Mouse (Mus musculus): ENCODE results near the gene Scgb1c1. TPM values are rescaled to one million over a fixed set of nuclear protein-coding genes. Genes with fewer than 3 reads are reported as not detected.

Scgb1c1 gene
- total RNA-seq, 1 experiment, result not detected

DNA sequence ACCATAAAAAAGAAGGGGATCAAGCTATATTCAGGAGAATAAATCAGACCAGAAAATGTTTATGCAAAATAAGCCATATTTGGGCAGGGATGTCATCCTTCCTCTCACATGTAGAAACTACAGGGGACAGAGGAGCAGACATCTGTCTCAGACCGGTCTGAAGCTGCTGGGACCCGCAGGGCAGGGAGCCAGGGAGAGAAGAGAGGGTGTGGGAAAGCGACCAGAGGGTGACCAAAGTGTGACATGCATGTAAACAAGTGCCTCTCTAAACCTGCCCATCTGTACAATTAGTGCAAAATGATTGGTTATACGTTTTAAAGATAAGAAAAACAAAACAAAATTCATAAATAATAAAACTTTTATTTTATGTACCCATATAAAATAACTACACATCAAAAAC is 25.2 kb upstream of the Scgb1c1 start:
- no peaks in the 10 kb centered on the region for H3K9me3 ChIP-seq (ENCODE audit: control insufficient read depth, insufficient read depth, low read depth, low read length)
- in situ Hi-C loops (cut with MboI; ENCODE audit: low sequenced_read_pairs in 2 of 2, unreplicated experiment in 2 of 2), result no loop called here

DNA sequence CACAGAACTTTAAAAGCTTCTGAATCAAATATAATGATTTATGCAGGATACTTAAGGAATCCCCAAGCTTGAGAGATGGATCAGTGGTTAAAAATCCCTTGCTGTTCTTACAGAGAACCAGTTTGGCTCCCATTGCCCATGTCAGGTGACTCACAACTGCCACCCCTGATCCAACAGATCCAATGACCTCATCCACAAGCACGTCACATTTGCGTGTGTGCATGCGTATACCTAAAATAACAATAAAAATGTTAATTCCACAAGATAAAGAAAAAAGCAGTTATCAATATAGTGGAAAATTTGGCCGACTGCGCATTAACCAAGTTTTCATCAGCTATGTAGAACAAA is 24.1 kb upstream of the Scgb1c1 start:
- Histone ChIP-seq H3K27ac (ENCODE audit: insufficient read depth, low read depth, low read length, poor library complexity, severe bottlenecking) (no peak overlapping the region; the same call in 1 of the 2 replicates), H3K36me3 (ENCODE audit: control insufficient read depth, insufficient read depth, low read length, poor library complexity, severe bottlenecking) (peaks cover 4% of the 10 kb centered on the region), H3K9ac (ENCODE audit: insufficient read depth, low read depth, low read length, poor library complexity, severe bottlenecking) (no peak overlapping the region), H3K4me3 (ENCODE audit: insufficient read depth in 1 of 2, low read depth in 1 of 2, low read length in 2 of 2, poor library complexity in 1 of 2, severe bottlenecking in 1 of 2) (peak overlapping the region; percentile 88 to 91), H3K4me1 (ENCODE audit: control insufficient read depth in 2 of 2, insufficient read depth in 2 of 2, low read length in 2 of 2, poor library complexity in 1 of 2) (0 out of 4 replicates have a peak, but pooled peaks cover 0 to 2% of the 10 kb centered on the region in 2 experiments), H3K9me3 (ENCODE audit: control insufficient read depth, insufficient read depth, low read depth, low read length) (no peaks in the 10 kb centered on the region)
- in situ Hi-C loops (cut with MboI; ENCODE audit: low sequenced_read_pairs in 2 of 2, unreplicated experiment in 2 of 2), result no loop called here
- no peak for DNase-seq (ENCODE audit: low read depth, low spot score)
- TF ChIP-seq ZC3H11A (IDR thresholded peaks at IDR 0.05; ENCODE audit: borderline replicate concordance, low read depth, low read length), result no peak
- no peak for TF ChIP-seq CHD2 (IDR thresholded peaks at IDR 0.05; ENCODE audit: low read depth, low read length)
- no peak for TF ChIP-seq MAFK (IDR thresholded peaks at IDR 0.05; ENCODE audit: insufficient read depth, low read depth, low read length)
- TF ChIP-seq ZNF384 (IDR thresholded peaks at IDR 0.05; ENCODE audit: low read depth, low read length), result no peak
- no peak for TF ChIP-seq HCFC1 (IDR thresholded peaks at IDR 0.05; ENCODE audit: borderline replicate concordance, insufficient read depth, low read length)

More for the DNA sequence above, 25.2 kb upstream of the Scgb1c1 start:
- 0 out of 4 replicates have a peak, but pooled peaks cover 0 to 2% of the 10 kb centered on the region in 2 experiments for H3K4me1 ChIP-seq (ENCODE audit: control insufficient read depth in 2 of 2, insufficient read depth in 2 of 2, low read length in 2 of 2, poor library complexity in 1 of 2)
- H3K27ac ChIP-seq (ENCODE audit: insufficient read depth, low read depth, low read length, poor library complexity, severe bottlenecking), result no peak overlapping the region
- H3K9ac ChIP-seq (ENCODE audit: insufficient read depth, low read depth, low read length, poor library complexity, severe bottlenecking), result no peak overlapping the region
- no peak overlapping the region for H3K4me3 ChIP-seq (ENCODE audit: insufficient read depth in 1 of 2, low read depth in 1 of 2, low read length in 2 of 2, poor library complexity in 1 of 2, severe bottlenecking in 1 of 2)
- no peak for TF ChIP-seq MAFK (IDR thresholded peaks at IDR 0.05; ENCODE audit: insufficient read depth, low read depth, low read length)
- no peak for TF ChIP-seq CHD2 (IDR thresholded peaks at IDR 0.05; ENCODE audit: low read depth, low read length)
- no peak for TF ChIP-seq ZNF384 (IDR thresholded peaks at IDR 0.05; ENCODE audit: low read depth, low read length)
- TF ChIP-seq HCFC1 (IDR thresholded peaks at IDR 0.05; ENCODE audit: borderline replicate concordance, insufficient read depth, low read length), result no peak
- TF ChIP-seq ZC3H11A (IDR thresholded peaks at IDR 0.05; ENCODE audit: borderline replicate concordance, low read depth, low read length), result no peak
- DNase-seq (ENCODE audit: low read depth, low spot score), result no peak
- peaks cover 4% of the 10 kb centered on the region for H3K36me3 ChIP-seq (ENCODE audit: control insufficient read depth, insufficient read depth, low read length, poor library complexity, severe bottlenecking)

DNA sequence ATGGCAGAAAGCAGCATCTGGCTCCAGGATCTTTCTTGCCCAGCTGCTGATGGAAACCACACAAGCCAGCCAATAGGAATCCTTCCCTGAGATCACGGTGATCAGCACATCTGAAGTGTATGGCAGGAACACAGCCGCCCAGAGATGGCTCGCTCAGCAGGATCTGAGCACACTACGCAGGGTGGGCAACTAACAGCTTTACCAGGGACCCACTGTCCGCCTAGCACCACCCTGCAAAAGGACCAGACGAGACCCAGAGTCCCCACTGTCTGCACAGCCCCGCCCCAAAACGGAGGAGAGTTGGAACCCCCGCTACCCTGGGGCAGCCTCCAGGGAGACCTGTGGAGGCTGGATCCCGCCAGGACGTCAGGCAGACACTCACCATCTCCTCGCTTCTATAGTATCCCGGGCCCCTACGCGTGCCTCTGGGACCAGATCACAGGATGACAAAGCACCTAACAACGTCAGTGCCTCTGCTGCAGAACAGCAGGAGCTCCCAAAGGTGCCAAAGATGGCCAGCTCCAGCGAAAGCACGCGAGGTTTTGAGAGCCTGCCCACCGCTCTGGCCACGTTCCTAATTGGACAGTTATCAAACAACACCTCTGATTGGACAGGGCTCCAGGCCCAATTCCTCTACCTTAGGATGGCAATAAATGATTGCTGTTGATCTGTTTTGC is 23.6 kb upstream of the Scgb1c1 start, which contains the start of gene Zfp941:
Gene Zfp941 (minus strand): TSS at position 526 of the 677 bp plus-strand sequence.
- DNase-seq (ENCODE audit: low read depth, low spot score), result peak; percentile 73
- Histone ChIP-seq H3K9me3 (ENCODE audit: control insufficient read depth, insufficient read depth, low read depth, low read length) (no peaks in the 10 kb centered on the region), H3K36me3 (ENCODE audit: control insufficient read depth, insufficient read depth, low read length, poor library complexity, severe bottlenecking) (peaks cover 4% of the 10 kb centered on the region), H3K4me1 (ENCODE audit: control insufficient read depth in 2 of 2, insufficient read depth in 2 of 2, low read length in 2 of 2, poor library complexity in 1 of 2) (0 out of 4 replicates have a peak, but pooled peaks cover 0 to 2% of the 10 kb centered on the region in 2 experiments), H3K9ac (ENCODE audit: insufficient read depth, low read depth, low read length, poor library complexity, severe bottlenecking) (peak within 1 kb of the TSS; percentile 86), H3K27ac (ENCODE audit: insufficient read depth, low read depth, low read length, poor library complexity, severe bottlenecking) (peak within 1 kb of the TSS; percentile 11), H3K4me3 (ENCODE audit: insufficient read depth in 1 of 2, low read depth in 1 of 2, low read length in 2 of 2, poor library complexity in 1 of 2, severe bottlenecking in 1 of 2) (peak within 1 kb of the TSS; percentile 88 to 91)
- no peak for TF ChIP-seq ZNF384 (IDR thresholded peaks at IDR 0.05; ENCODE audit: low read depth, low read length)
- TF ChIP-seq HCFC1 (IDR thresholded peaks at IDR 0.05; ENCODE audit: borderline replicate concordance, insufficient read depth, low read length), result 0 out of 2 replicates have a peak, but pooled peaks have one; percentile 37
- TF ChIP-seq CHD2 (IDR thresholded peaks at IDR 0.05; ENCODE audit: low read depth, low read length), result peak; percentile 82
- no peak for TF ChIP-seq MAFK (IDR thresholded peaks at IDR 0.05; ENCODE audit: insufficient read depth, low read depth, low read length)
- no peak for TF ChIP-seq ZC3H11A (IDR thresholded peaks at IDR 0.05; ENCODE audit: borderline replicate concordance, low read depth, low read length)
- in situ Hi-C loops (cut with MboI; ENCODE audit: low sequenced_read_pairs in 2 of 2, unreplicated experiment in 2 of 2), result no loop called here

DNA sequence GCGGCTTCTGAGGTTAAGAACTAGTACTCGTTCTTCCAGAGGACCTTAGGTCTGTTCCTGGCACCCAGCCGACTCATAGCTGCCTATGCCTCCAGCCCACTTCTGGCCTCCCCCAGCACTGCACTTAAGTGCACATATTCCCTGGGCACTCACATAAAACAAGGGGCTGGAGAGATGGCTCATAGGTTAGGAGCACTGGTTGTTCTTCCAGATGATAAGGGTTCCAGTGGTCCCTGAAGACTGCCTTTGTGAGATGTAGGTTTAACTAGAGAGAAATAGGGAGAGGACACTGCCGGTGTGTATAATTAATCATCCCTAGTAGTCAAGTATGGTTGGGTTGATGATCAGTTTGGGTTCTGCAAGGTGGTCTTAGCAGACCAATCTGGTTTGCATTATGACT is 22.6 kb upstream of the Scgb1c1 start:
- in situ Hi-C loops (cut with MboI; ENCODE audit: low sequenced_read_pairs in 2 of 2, unreplicated experiment in 2 of 2), result no loop called here
- no peak for TF ChIP-seq ZC3H11A (IDR thresholded peaks at IDR 0.05; ENCODE audit: borderline replicate concordance, low read depth, low read length)
- TF ChIP-seq MAFK (IDR thresholded peaks at IDR 0.05; ENCODE audit: insufficient read depth, low read depth, low read length), result no peak
- no peak for TF ChIP-seq HCFC1 (IDR thresholded peaks at IDR 0.05; ENCODE audit: borderline replicate concordance, insufficient read depth, low read length)
- TF ChIP-seq ZNF384 (IDR thresholded peaks at IDR 0.05; ENCODE audit: low read depth, low read length), result no peak
- no peak for TF ChIP-seq CHD2 (IDR thresholded peaks at IDR 0.05; ENCODE audit: low read depth, low read length)
- DNase-seq (ENCODE audit: low read depth, low spot score), result no peak
- Histone ChIP-seq H3K4me1 (ENCODE audit: control insufficient read depth in 2 of 2, insufficient read depth in 2 of 2, low read length in 2 of 2, poor library complexity in 1 of 2) (0 out of 4 replicates have a peak, but pooled peaks cover 0 to 2% of the 10 kb centered on the region in 2 experiments), H3K9me3 (ENCODE audit: control insufficient read depth, insufficient read depth, low read depth, low read length) (no peaks in the 10 kb centered on the region), H3K4me3 (ENCODE audit: insufficient read depth in 1 of 2, low read depth in 1 of 2, low read length in 2 of 2, poor library complexity in 1 of 2, severe bottlenecking in 1 of 2) (no peak overlapping the region), H3K9ac (ENCODE audit: insufficient read depth, low read depth, low read length, poor library complexity, severe bottlenecking) (no peak overlapping the region), H3K27ac (ENCODE audit: insufficient read depth, low read depth, low read length, poor library complexity, severe bottlenecking) (no peak overlapping the region), H3K36me3 (ENCODE audit: control insufficient read depth, insufficient read depth, low read length, poor library complexity, severe bottlenecking) (peaks cover 4% of the 10 kb centered on the region)

Measured in ES-E14 (cell line).